Mouse (Mus musculus) liver, postnatal 0 days (tissue): ENCODE measurements around the gene Dcst2.

Experiments
- CTCF ChIP-seq: sonication (generic); IDR thresholded peaks from 2 replicates; pipeline ENCODE4 v1.5.1; 2016; ENCODE audit warnings: antibody characterized with exemption, low read depth
- EP300 ChIP-seq: IDR thresholded peaks from 2 replicates; pipeline ENCODE4 v1.6.1; 2016; ENCODE audit warnings: antibody characterized with exemption, low read depth, mild to moderate bottlenecking

DNA sequence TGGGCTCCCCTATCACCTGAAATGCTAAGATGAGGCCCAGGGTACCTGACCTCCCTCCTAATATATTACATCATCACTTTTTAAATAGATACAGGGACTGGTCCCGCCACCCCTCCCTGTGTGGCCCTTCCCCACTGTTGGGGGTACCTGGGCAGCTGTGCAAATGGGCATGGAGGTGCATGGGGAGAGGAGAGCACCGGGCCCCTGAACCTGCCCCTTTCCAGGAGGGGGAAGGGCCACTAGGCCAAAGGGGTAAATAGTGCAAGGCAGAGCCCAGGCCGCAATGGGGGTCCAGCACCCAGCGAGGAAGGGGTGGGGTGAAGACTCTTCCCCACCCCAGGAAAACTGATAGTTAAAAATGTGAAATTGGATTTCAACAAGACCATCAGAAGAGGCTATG lies 16.1 kb downstream of the Dcst2 start:
- TF ChIP-seq CTCF (no peak), EP300 (no peak)
